Mouse (Mus musculus) adipose tissue, adult 10 weeks (tissue): ENCODE measurements around the gene Atg9b. TPM values are rescaled to one million over a fixed set of nuclear protein-coding genes. Genes with fewer than 3 reads are reported as not detected.

Source experiments
- polyA plus RNA-seq: library from polyadenylated mRNA; stranded (reverse); fragments of 350-450 nt; fragmentation: Illumina TruSeq; extraction: RNeasy Lipid Tissue Mini Kit (QIAGEN cat#74804); gene quantifications from one replicate; pipeline ENCODE4 v1.2.3, GENCODE M21; 2014; ENCODE audit warnings: low read depth, low replicate concordance

Gene Atg9b
- 0.74 TPM for polyA plus RNA-seq

DNA sequence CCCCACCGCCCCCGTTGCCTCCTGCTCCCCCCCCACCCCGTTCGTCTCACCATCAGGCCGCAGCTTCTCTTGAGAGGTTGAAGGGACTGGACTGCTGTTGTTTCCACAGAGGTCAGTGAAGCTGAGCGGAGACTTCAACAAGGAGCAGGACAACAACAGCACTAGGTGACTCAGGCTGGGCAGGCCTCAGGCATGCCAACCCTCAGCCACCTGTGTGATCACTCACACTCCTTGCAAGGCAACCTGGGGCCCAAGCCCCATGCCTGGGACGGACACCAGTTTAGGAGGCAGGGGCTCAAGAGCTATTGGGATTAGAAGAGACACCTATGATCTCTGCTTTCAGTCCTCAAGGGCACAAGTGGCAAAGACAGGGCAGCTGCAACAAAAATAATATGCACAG is at the start of gene Atg9b:
Atg9b (minus strand) TSS at position 280 of the 400 bp plus-strand sequence.

DNA sequence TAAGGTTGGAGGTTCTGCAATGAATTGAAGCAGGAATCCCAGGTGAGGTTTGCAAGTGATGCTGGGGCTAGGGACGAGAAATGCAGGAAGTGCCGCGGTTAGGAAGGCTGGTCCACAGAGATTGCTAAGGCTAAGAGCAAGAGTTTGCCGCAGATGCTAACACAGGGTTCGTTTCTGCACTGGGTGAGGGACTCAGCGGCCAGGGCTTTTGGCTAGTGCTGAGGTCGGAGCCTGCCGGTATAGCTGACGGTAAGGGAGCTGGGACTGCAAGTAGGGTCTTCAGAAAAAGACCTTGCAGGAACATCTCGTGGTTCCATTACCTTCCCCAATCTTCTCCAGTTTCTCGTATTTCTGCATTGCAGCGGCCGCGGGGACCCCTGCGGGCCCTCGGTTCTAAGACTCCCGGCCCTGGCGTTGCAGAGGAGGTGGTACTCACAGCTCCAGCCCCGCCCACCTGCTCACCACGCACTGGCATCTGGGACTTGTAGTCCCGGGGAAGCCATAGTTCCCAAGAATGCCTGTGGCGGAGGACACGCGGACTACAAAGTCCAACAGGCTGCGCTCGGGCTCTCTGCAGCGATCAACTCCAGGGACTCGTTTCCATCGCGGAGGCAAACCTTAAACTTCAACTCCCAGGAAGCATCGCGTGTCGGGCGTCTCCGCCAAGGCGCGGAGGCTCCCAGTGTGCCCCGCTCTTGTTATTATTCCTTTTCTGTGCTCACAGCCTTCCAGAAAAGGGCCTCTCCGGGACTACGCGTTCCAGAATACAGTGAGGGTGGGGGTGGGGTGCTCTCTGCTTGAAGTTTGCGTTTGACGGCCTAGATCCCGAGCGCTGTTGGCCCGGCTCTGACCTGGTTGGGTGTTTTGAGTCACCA is 31.4 kb upstream of the Atg9b start, which contains the start of the genes Cdk5 and Slc4a2:
Cdk5 (minus strand) TSS at position 402 of the 875 bp plus-strand sequence.
Slc4a2 (plus strand) TSS at position 709 of the 875 bp plus-strand sequence.

DNA sequence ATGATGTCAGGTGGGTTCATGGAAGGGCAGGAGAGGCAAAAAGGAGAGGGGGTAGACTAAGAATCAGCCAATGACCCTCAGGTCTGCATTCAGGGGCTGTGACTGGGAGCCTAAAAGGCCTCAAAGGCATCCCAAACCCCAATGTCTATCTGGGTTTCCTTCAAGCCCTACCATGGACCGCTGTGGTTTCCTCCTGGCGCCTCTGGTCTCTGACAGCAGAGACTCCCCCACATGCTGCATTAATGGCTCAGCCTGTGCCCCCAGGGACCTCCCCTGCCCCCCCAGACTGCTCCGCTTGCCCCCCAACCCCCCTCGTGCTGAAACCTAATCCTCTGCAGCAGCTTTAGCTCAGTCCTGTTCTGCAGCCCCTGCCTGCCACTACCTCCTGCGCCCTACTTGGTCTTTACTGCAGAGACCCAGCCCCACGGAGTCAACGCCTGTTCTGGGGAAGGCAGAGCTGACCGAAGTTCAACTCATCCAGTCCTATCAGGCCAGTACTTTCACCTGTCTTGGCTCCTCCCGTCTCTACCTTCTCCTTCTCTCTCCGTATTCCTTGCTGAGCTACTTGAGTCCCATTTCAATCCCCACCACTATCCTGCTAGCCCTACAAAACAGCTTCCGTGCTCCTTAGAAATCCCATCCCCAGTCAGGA is 21.2 kb upstream of the Atg9b start, which contains the start of gene Asic3:
Asic3 (plus strand) TSS at position 351 of the 652 bp plus-strand sequence.

DNA sequence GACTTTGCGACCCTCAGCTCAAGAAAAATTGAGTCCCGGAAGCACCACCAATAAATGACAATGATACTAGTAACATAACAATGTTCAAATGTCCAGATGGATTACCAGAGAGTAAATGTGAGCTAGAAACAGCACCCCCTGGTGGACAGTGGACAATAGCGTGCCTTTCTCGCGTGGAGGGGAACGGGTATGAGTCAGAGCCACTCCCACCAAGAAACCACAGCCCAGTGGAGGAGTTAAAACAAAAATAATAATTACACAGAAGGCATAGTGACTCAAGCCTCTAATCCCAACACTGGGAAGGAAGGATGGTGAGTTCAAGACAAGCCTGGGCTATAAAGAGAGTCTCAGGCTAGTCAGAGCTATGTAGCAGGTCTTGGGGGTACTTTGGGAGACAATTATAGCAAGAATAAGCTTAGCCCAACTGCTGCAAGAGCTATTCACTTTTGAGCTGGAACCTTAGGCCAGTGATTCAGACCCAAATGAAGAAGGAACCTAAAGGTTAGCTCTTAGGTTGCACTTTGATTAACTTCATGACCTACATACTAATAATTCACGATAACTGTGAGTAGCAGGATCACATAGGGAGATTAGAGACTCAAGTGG is 1.6 kb upstream of the Atg9b start, which contains the start of gene Abcb8:
Abcb8 (plus strand) TSS at position 272 of the 606 bp plus-strand sequence.

DNA sequence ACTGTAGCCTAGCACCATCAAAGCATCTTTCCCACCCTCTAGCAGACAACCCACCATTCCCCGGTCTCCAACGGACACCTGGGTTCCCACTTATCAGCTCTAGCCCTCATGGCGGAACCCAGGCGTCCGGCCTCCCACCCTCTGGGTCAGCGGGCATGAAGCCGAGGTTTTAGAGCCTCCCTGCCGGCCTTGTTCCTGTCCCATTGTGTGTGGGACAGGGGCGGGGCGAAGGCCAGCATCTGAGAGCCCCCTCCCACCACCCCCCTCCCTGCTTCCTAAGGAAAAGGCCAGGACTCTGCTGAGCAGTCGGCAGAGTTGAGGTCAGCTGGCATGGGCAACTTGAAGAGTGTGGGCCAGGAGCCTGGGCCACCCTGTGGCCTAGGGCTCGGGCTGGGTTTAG is 27.4 kb downstream of the Atg9b start, which contains the start of gene Nos3:
Nos3 (plus strand) TSS at position 303 of the 400 bp plus-strand sequence.

DNA sequence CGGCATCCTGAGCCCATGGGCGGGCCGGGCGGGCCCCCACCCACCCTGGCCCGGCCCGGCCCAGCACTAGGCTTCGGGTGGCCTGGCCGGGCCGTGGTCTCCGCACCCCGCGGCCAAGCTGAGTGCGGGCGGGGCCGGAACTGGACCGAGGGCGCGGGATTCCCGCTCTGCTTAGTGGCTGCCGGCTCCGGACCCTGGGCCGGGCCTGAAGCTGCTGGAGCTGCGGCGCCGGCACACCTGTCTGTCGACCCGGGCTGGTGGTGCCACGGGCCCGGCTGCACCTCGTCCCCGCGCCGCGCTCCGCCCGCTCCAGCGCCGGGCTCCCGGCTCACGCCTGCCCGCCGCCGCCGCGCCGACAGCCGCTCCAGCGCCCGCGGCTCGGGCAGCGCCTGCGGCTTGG is 40.7 kb downstream of the Atg9b start, which contains the start of gene Kcnh2:
Kcnh2 (minus strand) TSS at position 327 of the 400 bp plus-strand sequence.

Other genes starting within 250 kb of the Atg9b start
- gene Nupl2, start 227.2 kb downstream of the Atg9b start, polyA plus RNA-seq: 9.3 TPM
- 16.1 TPM for gene Kcnh2, start 40.5 kb downstream of the Atg9b start, polyA plus RNA-seq
- 9.9 TPM for gene Nos3, start 27.3 kb downstream of the Atg9b start, polyA plus RNA-seq
- 36.5 TPM for gene Abcb8, start 1.5 kb upstream of the Atg9b start, polyA plus RNA-seq
- not detected for gene Asic3, start 21.2 kb upstream of the Atg9b start, polyA plus RNA-seq
- gene Cdk5, start 31.4 kb upstream of the Atg9b start, polyA plus RNA-seq: 43.5 TPM
- 48.3 TPM for gene Slc4a2, start 31.7 kb upstream of the Atg9b start, polyA plus RNA-seq
- 58.6 TPM for gene Fastk, start 53.1 kb upstream of the Atg9b start, polyA plus RNA-seq
- gene Tmub1, start 55.7 kb upstream of the Atg9b start, polyA plus RNA-seq: 23.1 TPM
- gene Agap3, start 60.0 kb upstream of the Atg9b start, polyA plus RNA-seq: 51.5 TPM
- gene Gbx1, start 135.1 kb upstream of the Atg9b start, polyA plus RNA-seq: not detected
- gene Asb10, start 148.8 kb upstream of the Atg9b start, polyA plus RNA-seq: 0.91 TPM
- gene 4931409K22Rik, start 164.7 kb upstream of the Atg9b start, polyA plus RNA-seq: 1.3 TPM
- 38.6 TPM for gene Abcf2, start 185.3 kb upstream of the Atg9b start, polyA plus RNA-seq
- 41.2 TPM for gene Chpf2, start 194.6 kb upstream of the Atg9b start, polyA plus RNA-seq
- 180 TPM for gene Smarcd3, start 232.3 kb upstream of the Atg9b start, polyA plus RNA-seq